Mouse (Mus musculus) hindbrain, embryonic 10.5 days (tissue): ENCODE results near the gene Stac3. TPM values are rescaled to one million over a fixed set of nuclear protein-coding genes. Genes with fewer than 3 reads are reported as not detected.

Experiments
- DNase-seq: peaks from one replicate; pipeline ENCODE4 v3.0.0-alpha.2; 2017; ENCODE audit warnings: low spot score
- H3K27ac ChIP-seq: fragments of 300-500 bp; sonication (generic); 2 replicates; pipeline ENCODE4 v1.5.1; 2016; ENCODE audit warnings: mild to moderate bottlenecking, moderate library complexity
- H3K27me3 ChIP-seq: fragments of 300-500 bp; sonication (generic); 2 replicates; pipeline ENCODE4 v1.6.1; 2016; ENCODE audit warnings: mild to moderate bottlenecking; ENCODE audit not compliant: poor library complexity, insufficient read depth, severe bottlenecking
- H3K36me3 ChIP-seq: fragments of 300-500 bp; sonication (generic); 2 replicates; pipeline ENCODE4 v1.6.1; 2016; ENCODE audit warnings: mild to moderate bottlenecking, moderate library complexity
- H3K4me1 ChIP-seq: fragments of 300-500 bp; sonication (generic); replicated peaks from 2 replicates; pipeline ENCODE4 v1.6.1; 2016; ENCODE audit warnings: mild to moderate bottlenecking
- H3K4me3 ChIP-seq: fragments of 300-500 bp; sonication (generic); 2 replicates; pipeline ENCODE4 v1.5.1; 2016; ENCODE audit warnings: mild to moderate bottlenecking, moderate library complexity
- H3K9me3 ChIP-seq: fragments of 300-500 bp; sonication (generic); 2 replicates; pipeline ENCODE4 v1.6.1; 2016; ENCODE audit warnings: mild to moderate bottlenecking, moderate library complexity
- WGBS: fragments of 180-500 bp; shearing (Covaris S2); methylation state at CpG from one replicate; pipeline ENCODE4 v1.1.7; 2016; 5-methylcytosine and 5-hydroxymethylcytosine counted together
- polyA plus RNA-seq: library from polyadenylated mRNA; unstranded; fragments of >200 nt; fragmentation: Nextera tagmentation; extraction: Ambion mirVana; gene quantifications from 2 replicates; pipeline ENCODE4 v1.2.1, GENCODE M21; 2016

Stac3 gene
- polyA plus RNA-seq, 1 experiment from 2014 or later = 1.5 TPM

DNA sequence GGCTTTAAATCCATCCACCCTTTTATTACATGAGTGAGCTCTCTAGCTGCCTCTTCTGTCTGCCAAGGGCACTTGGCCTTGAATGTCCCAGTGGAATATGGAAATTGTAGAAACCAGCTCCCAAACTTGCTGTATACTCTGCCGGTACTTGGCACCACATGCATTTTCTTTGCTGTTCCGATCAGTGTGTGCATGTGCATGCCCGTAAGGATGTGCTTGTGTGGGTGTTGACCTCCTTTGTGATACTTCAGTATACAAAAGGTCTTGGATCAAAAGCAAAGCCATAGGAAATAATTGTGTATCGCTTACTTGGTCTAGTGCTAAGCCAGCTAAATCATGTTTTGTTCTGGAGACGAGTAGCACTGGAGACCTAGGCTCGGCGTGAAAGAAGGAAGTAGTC lies 12.6 kb upstream of the Stac3 start:
- Histone ChIP-seq H3K9me3 (no peaks in the 10 kb centered on the region), H3K4me3 (no peak overlapping the region), H3K36me3 (peaks cover 87% of the 10 kb centered on the region), H3K27me3 (no peaks in the 10 kb centered on the region), H3K27ac (no peak overlapping the region), H3K4me1 (peaks cover 16% of the 10 kb centered on the region)
- WGBS = 92% methylated on average over 7 of the region's 7 CpGs
- DNase-seq = no peak

DNA sequence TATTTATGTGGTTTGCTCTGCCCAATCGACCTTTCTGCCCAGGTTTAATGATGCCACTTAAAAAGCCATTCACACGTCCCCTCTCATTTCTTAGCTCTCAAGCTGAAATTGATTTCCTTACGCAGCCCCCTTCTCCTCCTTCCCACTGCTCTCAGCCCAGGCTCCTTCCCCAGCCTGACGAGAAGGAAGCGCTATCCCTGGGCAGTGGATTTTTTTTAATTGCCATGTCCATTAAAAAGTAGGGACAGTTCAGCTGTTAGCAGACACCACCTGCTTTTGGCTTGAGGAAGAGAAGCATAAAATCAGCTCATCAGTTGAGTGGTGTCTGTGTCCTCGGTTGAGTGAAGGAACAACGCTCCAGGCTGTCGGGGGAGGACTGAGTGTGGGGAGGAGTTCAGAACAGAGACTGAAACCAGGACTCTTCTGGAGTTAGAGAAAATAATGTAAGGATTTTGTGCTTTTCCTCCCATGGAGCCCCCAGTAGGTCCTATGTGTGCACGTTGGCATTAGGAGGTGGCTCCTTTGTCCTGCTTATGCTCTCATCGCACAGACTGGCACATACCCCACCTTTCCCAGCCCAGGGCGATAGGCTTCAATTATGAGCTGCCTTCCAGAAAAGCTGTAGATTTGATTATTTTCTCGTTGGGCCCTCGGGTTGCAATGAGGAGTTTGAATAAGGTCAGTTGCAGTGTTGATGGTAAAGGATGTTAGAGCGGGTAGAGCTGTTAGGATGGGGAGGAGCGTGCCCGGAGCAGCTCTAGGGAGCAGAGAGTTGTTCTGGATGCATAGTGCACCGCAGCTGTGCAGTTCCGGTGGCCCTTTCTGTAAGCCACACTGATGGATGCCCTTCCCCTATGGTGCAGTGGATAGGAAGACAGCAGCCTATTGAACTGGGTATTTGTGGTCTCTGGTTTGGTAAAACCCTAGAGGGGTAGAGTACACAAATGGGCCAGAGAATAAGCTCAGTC lies 11.0 kb upstream of the Stac3 start:
- 84% methylated on average over 18 of the region's 18 CpGs for WGBS
- Histone ChIP-seq H3K4me3 (no peak overlapping the region), H3K27ac (peak overlapping the region; percentile 23; the same call in 1 of the 2 replicates), H3K27me3 (no peaks in the 10 kb centered on the region), H3K4me1 (peaks cover 16% of the 10 kb centered on the region), H3K36me3 (peaks cover 87% of the 10 kb centered on the region), H3K9me3 (no peaks in the 10 kb centered on the region)
- no peak for DNase-seq

DNA sequence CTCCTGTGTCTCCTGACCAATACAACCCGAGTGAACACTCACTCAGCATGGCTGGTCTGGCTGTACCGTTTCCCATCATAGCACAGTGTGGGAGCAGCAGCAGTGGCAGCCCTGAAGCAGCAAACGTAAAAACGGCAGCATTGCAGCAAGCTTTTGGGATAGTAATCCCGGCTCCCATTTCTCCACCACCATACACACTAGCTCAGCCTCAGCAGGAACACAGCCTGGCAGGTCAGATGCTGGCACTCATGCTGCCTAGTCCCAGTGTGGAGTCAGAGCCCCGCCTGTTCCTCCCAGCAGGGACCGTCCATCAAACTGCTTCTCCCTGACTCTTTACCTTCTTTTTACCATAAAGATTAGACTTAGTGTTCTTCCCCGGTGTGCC lies 10.4 kb upstream of the Stac3 start:
- Histone ChIP-seq H3K27ac (0 out of 2 replicates have a peak overlapping the region, but pooled peaks have one; percentile 23), H3K27me3 (no peaks in the 10 kb centered on the region), H3K4me3 (no peak overlapping the region), H3K9me3 (no peaks in the 10 kb centered on the region), H3K36me3 (peaks cover 87% of the 10 kb centered on the region), H3K4me1 (peaks cover 16% of the 10 kb centered on the region)
- 70% methylated on average over 8 of the region's 8 CpGs for WGBS
- DNase-seq = no peak

DNA sequence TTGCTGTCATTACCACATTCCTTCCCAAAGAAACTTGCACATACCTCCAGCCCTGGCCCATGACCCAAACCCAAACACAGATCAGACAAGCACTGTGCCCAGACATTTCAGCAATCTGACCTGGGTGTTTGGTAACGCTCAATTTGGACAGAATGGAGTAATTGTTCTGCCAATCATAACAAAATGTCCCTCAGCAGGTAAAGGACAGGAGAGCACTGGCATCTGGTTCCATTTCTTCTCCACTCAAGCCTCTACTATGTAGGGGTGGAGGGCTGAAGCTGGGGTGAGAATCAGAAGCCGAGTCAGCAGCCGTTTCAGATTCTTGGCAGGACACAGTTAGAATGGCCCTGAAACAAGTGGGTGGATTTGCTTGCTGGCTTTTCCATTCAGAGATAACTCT lies 9.4 kb upstream of the Stac3 start:
- WGBS = 86% methylated on average over 3 of the region's 3 CpGs
- no peak overlapping the region for H3K27ac ChIP-seq
- no peak for DNase-seq
- H3K4me3 ChIP-seq = no peak overlapping the region
- peaks cover 90% of the 10 kb centered on the region for H3K36me3 ChIP-seq
- peaks cover 16% of the 10 kb centered on the region for H3K4me1 ChIP-seq
- no peaks in the 10 kb centered on the region for H3K27me3 ChIP-seq
- H3K9me3 ChIP-seq = no peaks in the 10 kb centered on the region

- H3K27me3 ChIP-seq = no peaks in the 10 kb centered on the region
- H3K9me3 ChIP-seq = no peaks in the 10 kb centered on the region
- peaks cover 13% of the 10 kb centered on the region for H3K4me1 ChIP-seq
- peaks cover 94% of the 10 kb centered on the region for H3K36me3 ChIP-seq
- no peak overlapping the region for H3K4me3 ChIP-seq
- 94% methylated on average over 3 of the region's 3 CpGs for WGBS
- DNase-seq = no peak
- no peak overlapping the region for H3K27ac ChIP-seq
Observed at GRCm38 (mm10) chr10:127496156-127496555, 5.3 kb upstream of the Stac3 start.

DNA sequence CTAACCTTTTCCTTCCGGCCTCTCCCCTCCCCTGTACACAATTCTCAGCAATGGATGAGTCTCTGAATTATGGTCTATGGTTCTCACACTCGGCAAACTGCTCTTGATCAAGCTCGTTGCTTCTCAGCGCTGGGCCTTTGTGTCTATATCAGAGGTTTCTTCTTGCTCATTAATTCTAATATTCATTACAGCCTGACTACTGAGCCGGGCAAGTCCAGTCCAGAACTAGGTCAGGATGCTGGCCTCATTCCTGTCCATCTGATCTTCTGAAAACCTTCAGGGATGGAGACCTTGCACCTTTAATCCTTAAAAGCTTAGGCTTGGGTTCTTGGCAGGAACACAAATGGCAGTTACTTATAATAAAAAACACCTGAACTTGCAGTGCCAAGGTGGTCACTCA lies 2.0 kb upstream of the Stac3 start:
- no peaks in the 10 kb centered on the region for H3K9me3 ChIP-seq
- no peak overlapping the region for H3K4me3 ChIP-seq
- peaks cover 67% of the 10 kb centered on the region for H3K36me3 ChIP-seq
- no peak overlapping the region for H3K27ac ChIP-seq
- H3K4me1 ChIP-seq = peaks cover 11% of the 10 kb centered on the region; the same call in 1 of the 2 replicates
- WGBS = 85% methylated on average over 5 of the region's 5 CpGs
- DNase-seq = no peak
- no peaks in the 10 kb centered on the region for H3K27me3 ChIP-seq

- DNase-seq = no peak
- H3K27ac ChIP-seq = no peak overlapping the region
- no peak overlapping the region for H3K4me3 ChIP-seq
- H3K36me3 ChIP-seq = peaks cover 64% of the 10 kb centered on the region
- no peaks in the 10 kb centered on the region for H3K27me3 ChIP-seq
- 87% methylated on average over 4 of the region's 4 CpGs for WGBS
- peaks cover 11% of the 10 kb centered on the region; the same call in 1 of the 2 replicates for H3K4me1 ChIP-seq
- no peaks in the 10 kb centered on the region for H3K9me3 ChIP-seq
Observed at GRCm38 (mm10) chr10:127500042-127500441, 1.4 kb upstream of the Stac3 start.

DNA sequence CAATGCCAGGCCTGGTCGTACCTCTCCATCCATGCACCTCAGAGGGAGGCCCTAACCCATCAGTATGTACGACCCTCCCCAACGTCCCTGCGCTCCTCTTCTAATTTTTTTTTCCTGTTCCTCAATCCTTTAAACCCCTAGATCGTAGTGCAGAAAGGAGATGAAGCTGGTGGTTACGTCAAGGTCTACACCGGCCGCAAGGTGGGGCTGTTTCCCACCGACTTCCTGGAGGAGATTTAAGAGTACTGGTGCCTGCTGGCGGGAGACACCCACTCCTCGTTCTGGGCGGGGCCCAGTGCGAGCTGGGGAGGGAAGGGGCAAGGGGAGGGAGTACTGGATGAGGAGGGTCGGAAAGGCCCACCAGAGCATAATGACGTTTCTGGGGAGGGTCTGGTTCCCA lies 6.8 kb downstream of the Stac3 start:
- peak; percentile 82 for DNase-seq
- H3K27ac ChIP-seq = no peak overlapping the region; the same call in 1 of the 2 replicates
- peaks cover 76% of the 10 kb centered on the region for H3K27me3 ChIP-seq
- WGBS = 2% methylated on average over 15 of the region's 15 CpGs
- peaks cover 9% of the 10 kb centered on the region for H3K36me3 ChIP-seq
- H3K4me1 ChIP-seq = peaks cover 58% of the 10 kb centered on the region
- no peaks in the 10 kb centered on the region for H3K9me3 ChIP-seq
- peak overlapping the region; percentile 59 for H3K4me3 ChIP-seq

DNA sequence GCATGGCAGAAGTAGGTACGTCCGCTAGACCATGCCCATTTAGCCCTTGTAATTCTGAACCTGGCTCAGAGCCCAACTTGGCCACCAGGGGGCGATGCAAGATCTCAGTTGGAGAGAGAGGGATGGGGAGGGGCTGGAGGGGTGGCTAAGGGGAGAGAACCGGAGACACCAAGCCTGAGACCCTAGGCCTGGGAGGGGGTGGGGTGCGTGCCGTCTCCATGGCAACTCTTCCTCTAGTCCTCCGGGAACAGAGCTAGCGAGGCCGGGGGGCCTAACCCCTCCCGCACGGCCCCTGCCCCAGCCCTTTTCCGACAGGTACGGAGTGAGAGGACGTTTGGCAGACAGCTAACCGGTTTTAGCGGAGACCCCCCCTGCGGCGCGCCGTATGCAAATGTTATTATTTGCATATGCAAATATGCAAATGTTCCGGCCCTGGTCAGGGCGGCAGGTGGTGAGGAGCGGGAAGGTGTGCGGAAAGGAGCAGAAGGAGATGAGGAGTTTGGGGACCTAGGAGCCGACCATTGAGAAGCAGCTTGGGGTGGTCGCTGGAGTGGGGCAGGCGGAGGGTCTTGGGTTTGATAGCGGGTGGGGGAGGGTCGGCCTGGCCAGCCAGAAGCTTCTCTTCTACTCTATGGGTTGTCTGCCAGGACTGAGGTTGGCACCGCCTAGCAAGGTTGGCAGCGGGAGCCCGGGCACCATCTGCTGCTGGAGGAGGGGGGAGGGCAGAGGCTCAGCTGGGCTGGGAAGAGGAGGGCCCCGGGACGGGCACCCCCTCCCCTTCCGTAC lies 7.8 kb downstream of the Stac3 start:
- peak; percentile 97 for DNase-seq
- Histone ChIP-seq H3K27me3 (peaks cover 86% of the 10 kb centered on the region), H3K9me3 (no peaks in the 10 kb centered on the region), H3K4me1 (peaks cover 68% of the 10 kb centered on the region), H3K4me3 (peak overlapping the region; percentile 59), H3K27ac (peak overlapping the region; percentile 89), H3K36me3 (0 out of 2 replicates have a peak, but pooled peaks cover 3% of the 10 kb centered on the region)
- under 1% methylated on average over 35 of the region's 35 CpGs for WGBS

DNA sequence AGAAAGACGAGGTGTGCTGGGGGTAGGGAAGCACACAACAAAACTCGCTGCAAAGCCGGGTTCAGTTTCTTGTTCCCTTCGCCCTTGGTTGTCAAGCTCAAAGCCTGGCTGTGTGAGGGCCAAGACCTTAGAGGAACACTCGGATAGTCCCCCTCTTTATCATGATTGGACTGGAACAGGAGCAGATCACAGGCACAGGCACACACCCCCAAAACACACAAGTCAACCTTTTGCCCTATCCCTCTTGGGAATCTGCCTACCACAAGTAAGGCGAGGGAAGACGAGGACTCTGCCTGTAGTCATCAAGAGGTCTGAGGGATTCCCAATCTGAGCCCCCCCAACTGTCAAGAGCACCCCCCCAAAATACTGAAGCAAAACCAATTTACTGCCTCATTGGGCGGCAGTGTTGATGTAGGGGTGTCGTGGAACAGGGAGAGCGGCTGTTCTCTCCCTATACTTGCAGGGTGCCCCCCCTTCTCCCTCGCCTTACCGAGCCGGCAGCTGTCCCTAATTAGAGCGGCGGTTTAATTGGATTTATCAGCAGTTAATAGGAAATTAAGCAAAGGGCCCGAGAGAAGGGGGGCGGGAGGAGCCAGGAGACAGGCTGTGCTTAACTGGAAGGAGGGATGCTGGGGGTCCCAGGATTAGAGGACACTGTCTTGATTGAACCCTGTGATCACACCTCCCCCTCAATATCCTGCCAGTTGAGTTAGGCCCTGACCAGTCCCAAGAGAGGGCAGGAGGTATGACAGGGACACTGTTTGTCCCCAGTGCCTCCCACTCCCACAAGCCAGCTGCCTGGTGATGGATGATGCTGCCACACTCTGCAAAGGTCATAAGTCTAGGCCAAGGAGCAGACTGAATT lies 8.6 kb downstream of the Stac3 start:
- H3K36me3 ChIP-seq = 0 out of 2 replicates have a peak, but pooled peaks cover 1% of the 10 kb centered on the region
- H3K9me3 ChIP-seq = no peaks in the 10 kb centered on the region
- H3K27ac ChIP-seq = peak overlapping the region; percentile 89
- 4% methylated on average over 17 of the region's 17 CpGs for WGBS
- DNase-seq = peak; percentile 55
- H3K4me3 ChIP-seq = peak overlapping the region; percentile 59
- H3K27me3 ChIP-seq = peaks cover 94% of the 10 kb centered on the region
- H3K4me1 ChIP-seq = peaks cover 76% of the 10 kb centered on the region

DNA sequence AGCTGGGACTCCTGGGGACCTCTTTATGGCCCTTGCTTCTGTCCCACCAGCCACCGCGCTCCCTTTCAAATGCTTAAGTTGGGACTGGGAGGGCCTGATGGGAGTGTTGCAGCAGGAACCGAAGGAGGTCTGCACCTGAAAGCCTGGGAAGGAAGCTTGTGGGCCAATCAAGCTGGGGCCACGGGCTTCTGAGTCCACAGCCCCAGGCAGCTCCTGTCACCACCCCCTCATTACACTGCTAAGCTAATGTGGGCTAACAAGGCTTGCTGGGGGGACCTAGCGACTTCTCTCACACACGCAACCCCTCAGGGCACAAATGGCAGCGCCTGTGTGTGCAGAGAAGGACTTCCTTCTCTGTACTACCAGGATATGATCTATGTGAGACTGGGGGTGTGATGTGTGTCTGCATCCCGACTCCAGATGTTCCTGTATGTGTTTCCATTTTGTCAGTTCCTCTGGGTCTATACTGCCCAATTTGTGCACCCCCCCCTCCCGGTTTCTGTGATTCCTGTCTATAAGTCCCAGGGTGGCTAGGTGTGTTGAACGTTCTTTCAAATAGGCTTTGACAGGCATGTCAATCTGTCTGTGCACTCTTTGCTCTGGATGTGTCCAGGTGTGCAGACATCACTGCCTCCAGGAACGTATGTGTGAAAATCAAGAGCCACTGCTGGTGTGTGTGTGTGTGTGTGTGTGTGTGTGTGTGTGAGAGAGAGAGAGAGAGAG lies 9.6 kb downstream of the Stac3 start:
- peak; percentile 39 for DNase-seq
- Histone ChIP-seq H3K4me3 (peak overlapping the region; percentile 59), H3K4me1 (peaks cover 86% of the 10 kb centered on the region), H3K9me3 (no peaks in the 10 kb centered on the region), H3K36me3 (no peaks in the 10 kb centered on the region), H3K27me3 (peaks cover 99% of the 10 kb centered on the region), H3K27ac (peak overlapping the region; percentile 89)
- 6% methylated on average over 11 of the region's 11 CpGs for WGBS
